In the genomic region with DNA sequence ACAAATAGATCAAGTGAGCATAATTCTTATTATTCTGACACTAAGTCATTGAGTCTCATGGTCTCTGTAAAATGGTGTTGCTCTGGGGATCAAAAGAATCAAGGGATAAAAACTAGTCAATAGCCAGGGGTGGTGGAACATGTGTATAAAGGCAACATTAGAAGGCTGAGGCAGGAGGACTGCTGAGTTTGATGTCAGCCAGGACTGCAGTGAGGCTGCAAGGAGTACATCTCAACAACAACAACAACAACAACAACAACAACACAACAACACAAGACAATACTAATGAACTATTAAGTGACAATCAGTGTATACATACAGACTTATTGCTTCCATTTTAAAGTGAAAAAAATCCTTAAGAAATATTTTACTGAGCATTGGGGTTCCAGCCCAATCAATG, we compare ENCODE assay signal across 8 mouse cellular contexts. TPM values are rescaled to one million over a fixed set of nuclear protein-coding genes. Genes with fewer than 3 reads are reported as not detected.
DNase-seq lines count a peak whose midpoint lies in the region; ATAC-seq and TF ChIP-seq lines count a peak whose summit lies in the region.

No protein-coding gene starts in this region.

- H3K4me2 ChIP-seq in CH12.LX (ENCODE audit: insufficient read depth, low read depth, poor library complexity, severe bottlenecking) = peak overlapping the region; percentile 69
- peak overlapping the region; percentile 92 for H3K4me2 ChIP-seq in forebrain, embryonic 13.5 days
- H3K4me2 ChIP-seq in liver, embryonic 13.5 days = peak overlapping the region; percentile 75

- peak overlapping the region; percentile 70 for H3K4me3 ChIP-seq in erythroblast, embryonic 14.5 days (replicated peaks)
- H3K4me3 ChIP-seq in CH12.LX (replicated peaks in 1 of 3; ENCODE audit: low read depth in 2 of 3, low read length in 2 of 3, poor library complexity in 1 of 3) = peak overlapping the region; percentile 81 to 100 (median 87)
- peak overlapping the region; percentile 71 for H3K4me3 ChIP-seq in forebrain, embryonic 13.5 days
- peak overlapping the region; percentile 83 for H3K4me3 ChIP-seq in liver, embryonic 13.5 days (replicated peaks)

- H3K4me1 ChIP-seq in erythroblast, embryonic 14.5 days (ENCODE audit: control insufficient read depth) = peaks cover 44% of the 10 kb centered on the region
- peaks cover 0 to 21% of the 10 kb centered on the region in 2 experiments; a peak in 2 of 4 replicates for H3K4me1 ChIP-seq in CH12.LX (ENCODE audit: control insufficient read depth in 1 of 2, insufficient read depth in 2 of 2)
- peaks cover 28% of the 10 kb centered on the region for H3K4me1 ChIP-seq in forebrain, embryonic 13.5 days
- peaks cover 46% of the 10 kb centered on the region for H3K4me1 ChIP-seq in liver, embryonic 13.5 days (replicated peaks)

- TF ChIP-seq CTCF in CH12.LX (conservative IDR thresholded peaks at IDR 0.05 in 1 of 2, IDR thresholded peaks at IDR 0.05 in 1 of 2; ENCODE audit: low read depth in 2 of 2, low read length in 2 of 2) = no peak

- H3K36me3 ChIP-seq in erythroblast, embryonic 14.5 days (ENCODE audit: control insufficient read depth) = peaks cover 74% of the 10 kb centered on the region
- peaks cover 37 to 56% of the 10 kb centered on the region in 2 experiments for H3K36me3 ChIP-seq in CH12.LX (replicated peaks in 1 of 2; ENCODE audit: control insufficient read depth in 1 of 2, insufficient read depth in 1 of 2, low read length in 1 of 2)
- peaks cover 60% of the 10 kb centered on the region for H3K36me3 ChIP-seq in forebrain, embryonic 13.5 days (ENCODE audit: poor library complexity, severe bottlenecking)
- peaks cover 65% of the 10 kb centered on the region for H3K36me3 ChIP-seq in liver, embryonic 13.5 days

- H3K27ac ChIP-seq in CH12.LX (ENCODE audit: insufficient read depth, low read depth) = no peak overlapping the region
- peak overlapping the region; percentile 99; the same call in 1 of the 2 replicates for H3K27ac ChIP-seq in forebrain, embryonic 13.5 days
- H3K27ac ChIP-seq in liver, embryonic 13.5 days = peak overlapping the region; percentile 100

- peaks cover 39% of the 10 kb centered on the region for H3K79me2 ChIP-seq in CH12.LX (replicated peaks; ENCODE audit: control insufficient read depth, extremely low read depth, insufficient read depth, poor library complexity, severe bottlenecking)

- no peak for ATAC-seq in erythroblast, adult 5-6 weeks (replicated peaks; ENCODE audit: low FRiP score, poor library complexity, severe bottlenecking)
- no peak for ATAC-seq in forebrain, embryonic 13.5 days
- ATAC-seq in liver, embryonic 13.5 days (ENCODE audit: low read depth) = no peak
- ATAC-seq in inflammation-experienced regulatory T-cells, adult 6 months = no peak

- H3K9ac ChIP-seq in CH12.LX (ENCODE audit: insufficient read depth, low read depth) = peak overlapping the region; percentile 63
- H3K9ac ChIP-seq in forebrain, embryonic 13.5 days = peak overlapping the region; percentile 84
- peak overlapping the region; percentile 92 for H3K9ac ChIP-seq in liver, embryonic 13.5 days

- H3K9me3 ChIP-seq in erythroblast, embryonic 14.5 days (ENCODE audit: control insufficient read depth, low read length) = no peaks in the 10 kb centered on the region
- no peaks in the 10 kb centered on the region for H3K9me3 ChIP-seq in CH12.LX (replicated peaks; ENCODE audit: low read length)
- no peaks in the 10 kb centered on the region for H3K9me3 ChIP-seq in forebrain, embryonic 13.5 days (replicated peaks)
- no peaks in the 10 kb centered on the region for H3K9me3 ChIP-seq in liver, embryonic 13.5 days (replicated peaks)

- H3K27me3 ChIP-seq in erythroblast, embryonic 14.5 days (ENCODE audit: control insufficient read depth) = no peaks in the 10 kb centered on the region
- no peaks in the 10 kb centered on the region for H3K27me3 ChIP-seq in CH12.LX (replicated peaks)
- H3K27me3 ChIP-seq in forebrain, embryonic 13.5 days = no peaks in the 10 kb centered on the region
- H3K27me3 ChIP-seq in liver, embryonic 13.5 days = no peaks in the 10 kb centered on the region

- TF ChIP-seq EP300 in CH12.LX (IDR thresholded peaks at IDR 0.05; ENCODE audit: low read length) = no peak

- dilution Hi-C loops in CH12.LX (cut with MboI; ENCODE audit: extremely low pct_ligation_motif_present, extremely low pct_unique_long_range_greater_than_20kb, low sequenced_read_pairs) = no loop called here

- TF ChIP-seq RAD21 in CH12.LX (IDR thresholded peaks at IDR 0.05; ENCODE audit: low read depth, low read length) = no peak

- no peak for TF ChIP-seq POLR2A in CH12.LX (IDR thresholded peaks at IDR 0.05; ENCODE audit: low read depth, low read length)

- no peak for DNase-seq in CH12.LX (ENCODE audit: extremely low read depth)
- no peak for DNase-seq in liver, embryonic 13.5 days
- no peak for DNase-seq in spleen, adult 18-20 months
- no peak for DNase-seq in layer of hippocampus, postnatal 25 days (ENCODE audit: extremely low spot score in 1 of 2, low spot score in 1 of 2)

- in situ Hi-C loops in CH12.LX (cut with MboI; ENCODE audit: low pct_ligation_motif_present, low pct_unique_long_range_greater_than_20kb, low sequenced_read_pairs) = no loop called here

TF ChIP-seq in CH12.LX, 34 proteins besides CTCF, POLR2A, EP300 and RAD21 (continues in another document):
- no peak for TF ChIP-seq MEF2A (IDR thresholded peaks at IDR 0.05; ENCODE audit: borderline replicate concordance, low read depth, low read length)
- no peak for TF ChIP-seq POLR2AphosphoS2 (IDR thresholded peaks at IDR 0.05; ENCODE audit: low read depth, low read length)

RNA-seq across cellular contexts. Expression of gene Ncapd2, which starts 0.7 kb away (rescaled TPM):
- 78.5 and 98.6 TPM in 2 replicates for polyA plus RNA-seq in erythroblast, embryonic 14.5 days (2012)
- total RNA-seq in erythroblast, adult 5-6 weeks (2015; ENCODE audit: low replicate concordance) = 139 and 148 TPM in 2 replicates
- 137 and 246 TPM in 2 replicates for total RNA-seq in erythroblast, adult 5-6 weeks (2017; ENCODE audit: low replicate concordance)
- 140 and 147 TPM in 2 replicates for total RNA-seq in CH12.LX (2012; rRNA removed)
- 78.3 and 79.6 TPM in 2 replicates for total RNA-seq in CH12.LX (2014; rRNA removed)
- polyA plus RNA-seq in CH12.LX (2012; ENCODE audit: insufficient read length, low read depth) = 263 and 301 TPM in 2 replicates
- 146 and 153 TPM in 2 replicates for polyA plus RNA-seq in forebrain, embryonic 13.5 days (2015; fragmentation: Nextera tagmentation; extraction: Ambion mirVana)
- polyA plus RNA-seq in liver, embryonic 13.5 days (2015; fragmentation: Nextera tagmentation; extraction: Ambion mirVana) = 94.5 and 101 TPM in 2 replicates
- polyA plus RNA-seq in inflammation-experienced regulatory T-cells, adult 6 months (2017; shearing (Covaris generic)) = 10 to 100 TPM; 25.4 to 88.8 (median 51.2) TPM
- 10 to 100 TPM; 24.1 to 27.6 TPM for total RNA-seq in layer of hippocampus, postnatal 25 days (2021)

RNA-seq across cellular contexts. Expression of gene Mrpl51, which starts 0.8 kb away (rescaled TPM):
- polyA plus RNA-seq in erythroblast, embryonic 14.5 days (2012) = 18.9 and 22.8 TPM in 2 replicates
- 40.1 and 54.4 TPM in 2 replicates for total RNA-seq in erythroblast, adult 5-6 weeks (2015; ENCODE audit: low replicate concordance)
- total RNA-seq in erythroblast, adult 5-6 weeks (2017; ENCODE audit: low replicate concordance) = 16.4 and 29.8 TPM in 2 replicates
- total RNA-seq in CH12.LX (2012; rRNA removed) (120 and 153 TPM in 2 replicates), CH12.LX (2014; rRNA removed) (152 and 184 TPM in 2 replicates)
- 161 and 171 TPM in 2 replicates for polyA plus RNA-seq in CH12.LX (2012; ENCODE audit: insufficient read length, low read depth)
- polyA plus RNA-seq in forebrain, embryonic 13.5 days (2015; fragmentation: Nextera tagmentation; extraction: Ambion mirVana) = 193 and 202 TPM in 2 replicates
- 217 and 225 TPM in 2 replicates for polyA plus RNA-seq in liver, embryonic 13.5 days (2015; fragmentation: Nextera tagmentation; extraction: Ambion mirVana)
- 100 to 1,000 TPM in 1 of 3 experiments, 10 to 100 TPM in 2; 65.3 to 102 (median 74.3) TPM for polyA plus RNA-seq in inflammation-experienced regulatory T-cells, adult 6 months (2017; shearing (Covaris generic))
- 10 to 100 TPM; 64.4 to 66.0 TPM for total RNA-seq in layer of hippocampus, postnatal 25 days (2021)

RNA-seq across cellular contexts. Expression of gene Vamp1, which starts 24.5 kb away (rescaled TPM):
- 0.13 and 0.14 TPM in 2 replicates for polyA plus RNA-seq in erythroblast, embryonic 14.5 days (2012)
- 2.1 and 4.2 TPM in 2 replicates for total RNA-seq in erythroblast, adult 5-6 weeks (2015; ENCODE audit: low replicate concordance)
- total RNA-seq in erythroblast, adult 5-6 weeks (2017; ENCODE audit: low replicate concordance) = 0.14 and 2.1 TPM in 2 replicates
- total RNA-seq in CH12.LX (2012; rRNA removed) (2.3 and 3.1 TPM in 2 replicates), CH12.LX (2014; rRNA removed) (1.9 and 2.4 TPM in 2 replicates)
- polyA plus RNA-seq in CH12.LX (2012; ENCODE audit: insufficient read length, low read depth) = 3.7 and 4.6 TPM in 2 replicates
- 5.4 and 6.3 TPM in 2 replicates for polyA plus RNA-seq in forebrain, embryonic 13.5 days (2015; fragmentation: Nextera tagmentation; extraction: Ambion mirVana)
- polyA plus RNA-seq in liver, embryonic 13.5 days (2015; fragmentation: Nextera tagmentation; extraction: Ambion mirVana) = 1.6 and 2.1 TPM in 2 replicates
- polyA plus RNA-seq in inflammation-experienced regulatory T-cells, adult 6 months (2017; shearing (Covaris generic)) = 10 to 100 TPM in 2 of 3 experiments, 1 to 10 TPM in 1; 9.8 to 20.8 (median 18.2) TPM
- 10 to 100 TPM; 71.1 to 71.4 TPM for total RNA-seq in layer of hippocampus, postnatal 25 days (2021)

RNA-seq across cellular contexts. Expression of gene Gapdh, which starts 24.5 kb away (rescaled TPM):
- polyA plus RNA-seq in erythroblast, embryonic 14.5 days (2012) = 525 and 659 TPM in 2 replicates
- total RNA-seq in erythroblast, adult 5-6 weeks (2015; ENCODE audit: low replicate concordance) = 912 and 913 TPM in 2 replicates
- total RNA-seq in erythroblast, adult 5-6 weeks (2017; ENCODE audit: low replicate concordance) = 174 and 278 TPM in 2 replicates
- total RNA-seq in CH12.LX (2012; rRNA removed) (2,085 and 2,925 TPM in 2 replicates), CH12.LX (2014; rRNA removed) (1,576 and 2,268 TPM in 2 replicates)
- 2,269 and 2,654 TPM in 2 replicates for polyA plus RNA-seq in CH12.LX (2012; ENCODE audit: insufficient read length, low read depth)
- polyA plus RNA-seq in forebrain, embryonic 13.5 days (2015; fragmentation: Nextera tagmentation; extraction: Ambion mirVana) = 1,974 and 2,008 TPM in 2 replicates
- 1,179 and 1,220 TPM in 2 replicates for polyA plus RNA-seq in liver, embryonic 13.5 days (2015; fragmentation: Nextera tagmentation; extraction: Ambion mirVana)
- polyA plus RNA-seq in inflammation-experienced regulatory T-cells, adult 6 months (2017; shearing (Covaris generic)) = 100 to 1,000 TPM; 217 to 463 (median 365) TPM
- 1,000 to 10,000 TPM; 2,323 to 2,636 TPM for total RNA-seq in layer of hippocampus, postnatal 25 days (2021)

RNA-seq across cellular contexts. Expression of gene Tapbpl, which starts 40.8 kb away (rescaled TPM):
- 0.06 and 0.11 TPM in 2 replicates for polyA plus RNA-seq in erythroblast, embryonic 14.5 days (2012)
- total RNA-seq in erythroblast, adult 5-6 weeks (2015; ENCODE audit: low replicate concordance) = 0.84 and 4.4 TPM in 2 replicates
- 3.0 and 4.0 TPM in 2 replicates for total RNA-seq in erythroblast, adult 5-6 weeks (2017; ENCODE audit: low replicate concordance)
- total RNA-seq in CH12.LX (2012; rRNA removed) = 16.9 and 17.7 TPM in 2 replicates
- 13.7 and 16.7 TPM in 2 replicates for total RNA-seq in CH12.LX (2014; rRNA removed)
- 19.4 and 20.9 TPM in 2 replicates for polyA plus RNA-seq in CH12.LX (2012; ENCODE audit: insufficient read length, low read depth)
- polyA plus RNA-seq in forebrain, embryonic 13.5 days (2015; fragmentation: Nextera tagmentation; extraction: Ambion mirVana) = 2.2 and 3.1 TPM in 2 replicates
- 5.2 TPM in 2 replicates for polyA plus RNA-seq in liver, embryonic 13.5 days (2015; fragmentation: Nextera tagmentation; extraction: Ambion mirVana)
- polyA plus RNA-seq in inflammation-experienced regulatory T-cells, adult 6 months (2017; shearing (Covaris generic)) = 10 to 100 TPM; 79.6 to 89.3 (median 88.6) TPM
- 1 to 10 TPM; 2.5 to 3.3 TPM for total RNA-seq in layer of hippocampus, postnatal 25 days (2021)
